Mouse (Mus musculus) embryonic fibroblast, embryonic 13.5 days (primary cell): Measurements from ENCODE around the gene Dars2.

ENCODE experiments used
- CTCF ChIP-seq: IDR thresholded peaks from 2 replicates; pipeline ENCODE4 v1.5.1; 2011; ENCODE audit warnings: mild to moderate bottlenecking, control low read depth, low read length, moderate library complexity, borderline replicate concordance; ENCODE audit not compliant: insufficient read depth
- POLR2A ChIP-seq: IDR thresholded peaks from 2 replicates; pipeline ENCODE4 v1.6.1; 2011; ENCODE audit warnings: low read depth, mild to moderate bottlenecking, control low read depth, low read length, moderate library complexity

DNA sequence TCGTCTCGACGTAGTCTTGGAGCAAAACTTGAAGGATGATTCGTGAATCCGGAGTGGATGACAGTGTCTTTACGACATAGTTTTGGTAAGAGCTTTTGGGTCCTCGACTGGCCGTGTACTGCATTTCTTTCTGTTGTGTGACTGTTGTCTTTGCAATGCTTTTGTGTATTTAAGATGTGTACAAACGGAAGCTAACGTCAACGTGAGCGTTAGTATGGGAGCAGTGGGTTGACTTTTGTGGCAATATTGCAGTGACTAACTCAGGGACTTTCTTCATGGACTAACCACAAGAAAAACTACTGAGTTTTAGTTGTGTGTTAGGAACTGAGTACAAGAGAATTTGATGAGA lies 788 bp upstream of the Dars2 start:
- TF ChIP-seq CTCF = no peak
- TF ChIP-seq POLR2A = no peak
